Mouse (Mus musculus) c-Kit-positive CD71-positive TER-119-negative erythroid progenitor cells, embryonic 14.5 days (primary cell): ENCODE results near the gene Agap3.

Source experiments
- DNase-seq: peaks from one replicate; pipeline ENCODE4 v3.0.0-alpha.2; 2013; ENCODE audit warnings: low read depth

Agap3 gene

DNA sequence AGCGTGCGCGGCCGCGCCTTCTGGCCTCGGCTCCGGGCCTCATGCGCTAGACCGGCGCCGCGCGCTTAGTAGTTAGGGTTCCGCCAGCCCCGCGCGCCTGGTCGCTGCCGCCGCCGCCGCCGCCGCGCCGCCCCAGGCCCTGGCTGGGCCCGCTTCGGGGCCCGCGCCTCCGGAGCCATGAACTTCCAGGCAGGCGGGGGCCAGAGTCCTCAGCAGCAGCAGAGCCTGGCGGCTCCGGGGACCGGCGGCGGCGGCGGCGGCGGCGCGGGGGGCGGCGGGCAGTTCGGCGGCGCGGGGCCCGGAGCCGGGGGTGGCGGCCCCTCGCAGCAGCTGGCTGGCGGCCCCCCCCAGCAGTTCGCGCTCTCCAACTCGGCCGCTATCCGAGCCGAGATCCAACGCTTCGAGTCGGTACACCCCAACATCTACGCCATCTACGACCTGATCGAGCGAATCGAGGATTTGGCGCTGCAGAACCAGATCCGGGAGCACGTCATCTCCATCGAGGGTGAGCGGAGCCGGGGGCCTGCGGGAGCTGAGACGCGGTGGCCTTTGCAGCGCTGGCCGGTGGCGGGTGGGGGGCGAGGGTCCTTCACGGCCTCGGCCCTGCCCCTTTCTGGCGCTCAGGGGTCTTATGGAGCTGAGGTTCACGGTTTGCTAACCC is at the start of gene Agap3:
Gene Agap3 (plus strand): TSS at position 148 of the 661 bp plus-strand sequence.
- DNase-seq = no peak

DNA sequence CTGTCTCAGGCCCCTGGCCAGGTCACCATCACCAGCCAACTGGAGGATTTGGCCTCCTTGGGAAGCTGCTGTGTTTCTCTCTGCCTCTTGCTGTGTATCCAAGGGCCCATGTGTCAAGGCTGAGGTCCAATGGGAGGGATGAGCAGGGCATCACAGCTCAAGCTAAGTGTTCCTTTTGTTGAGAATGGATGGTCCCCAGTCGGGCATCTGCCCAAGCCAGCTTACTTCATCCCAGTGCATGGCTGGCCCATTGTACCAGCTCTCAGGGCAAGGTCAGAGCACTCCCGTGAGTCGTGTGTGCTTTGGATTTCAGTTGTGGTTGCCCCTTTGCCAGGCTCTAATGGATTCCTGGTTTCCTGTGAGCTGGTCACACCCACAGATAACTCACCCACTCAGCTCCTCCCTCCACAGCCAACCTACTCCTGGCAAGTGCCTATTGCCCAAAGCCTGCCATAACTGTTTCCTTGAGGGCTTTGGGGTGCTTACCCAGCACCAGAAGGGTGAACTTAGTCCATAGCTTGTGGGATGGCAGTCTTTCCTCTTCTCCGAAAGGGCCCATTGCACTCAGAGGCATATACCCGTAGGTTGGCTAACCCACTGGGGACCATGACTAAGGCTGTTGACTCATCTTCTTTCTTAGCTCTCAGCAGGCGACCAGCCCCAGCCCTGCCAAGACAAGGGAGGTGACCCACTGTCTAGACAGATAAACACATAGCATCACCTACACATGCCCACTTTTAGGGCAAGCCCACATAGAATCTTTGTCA is 47.2 kb upstream of the Agap3 start:
- DNase-seq = no peak

GRCm38 (mm10) chr5:24405389-24405876 is 46.5 kb upstream of the Agap3 start:
- no peak for DNase-seq

GRCm38 (mm10) chr5:24408651-24409050 is 43.3 kb upstream of the Agap3 start:
- no peak for DNase-seq

- DNase-seq = no peak
Observed at GRCm38 (mm10) chr5:24409466-24409865, 42.5 kb upstream of the Agap3 start.

DNA sequence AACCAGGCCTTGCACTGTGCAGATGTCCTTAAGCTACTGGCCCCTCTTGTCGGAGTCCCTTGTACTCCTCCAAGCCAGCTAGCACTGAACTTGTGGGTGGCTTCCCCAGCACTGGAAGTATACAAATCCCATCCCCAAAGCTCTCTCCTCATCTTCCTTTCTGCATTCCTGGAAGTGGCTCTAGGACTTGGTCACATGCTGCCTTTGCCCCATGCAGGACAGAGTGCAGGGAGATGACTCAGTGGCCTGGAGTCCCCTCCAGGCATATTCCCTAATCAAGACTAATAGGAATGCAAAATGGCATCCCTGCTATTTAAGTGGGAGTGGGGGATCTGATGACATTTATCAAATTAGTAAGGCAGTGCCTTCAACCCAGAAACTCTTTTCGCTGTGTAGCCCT is 39.9 kb upstream of the Agap3 start:
- DNase-seq = no peak

GRCm38 (mm10) chr5:24413042-24413693 is 38.8 kb upstream of the Agap3 start, which contains the start of gene Asic3:
Gene Asic3 (plus strand): TSS chr5:24413392.
- DNase-seq = no peak

GRCm38 (mm10) chr5:24413938-24414337 is 38.0 kb upstream of the Agap3 start:
- DNase-seq = no peak

DNA sequence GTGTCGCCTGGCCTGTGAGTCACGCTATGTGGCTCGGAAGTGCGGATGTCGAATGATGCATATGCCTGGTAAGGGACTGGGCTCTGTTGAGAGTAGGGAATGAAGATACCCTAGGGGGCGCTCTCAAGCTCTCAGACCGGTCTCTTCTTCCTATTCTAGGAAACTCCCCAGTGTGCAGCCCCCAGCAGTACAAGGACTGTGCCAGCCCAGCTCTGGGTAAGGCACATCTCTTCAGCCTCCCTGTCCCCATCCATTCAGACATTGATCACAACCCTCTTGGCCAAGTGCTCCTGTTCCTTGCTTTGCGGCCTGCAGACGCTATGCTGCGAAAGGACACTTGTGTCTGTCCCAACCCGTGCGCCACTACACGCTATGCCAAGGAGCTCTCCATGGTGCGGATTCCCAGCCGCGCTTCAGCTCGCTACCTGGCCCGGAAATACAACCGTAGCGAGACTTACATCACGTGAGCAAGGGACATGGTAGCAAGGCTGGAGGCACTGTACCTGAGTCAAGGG is 35.7 kb upstream of the Agap3 start:
- DNase-seq = peak; percentile 64

- DNase-seq = no peak
Observed at GRCm38 (mm10) chr5:24417587-24417986, 34.4 kb upstream of the Agap3 start.

DNA sequence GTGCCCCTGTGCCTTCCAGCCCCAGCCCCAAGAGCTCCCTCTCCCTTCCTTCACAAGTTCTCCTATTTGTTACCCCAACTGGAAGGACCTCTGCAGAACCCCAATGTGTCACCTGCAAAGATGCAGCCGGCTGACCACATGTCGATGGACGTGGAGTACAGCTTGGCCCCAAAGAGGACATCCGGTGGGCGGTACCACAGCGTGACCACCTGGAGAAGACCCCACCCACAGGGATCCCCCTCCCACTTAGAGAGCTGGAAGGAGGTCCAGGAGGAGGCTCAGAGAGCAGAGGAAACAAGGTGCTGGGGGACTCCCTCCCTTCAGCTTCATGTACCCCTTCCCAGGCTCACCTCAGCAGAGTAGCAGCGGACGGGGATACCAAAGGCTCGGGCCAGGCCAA is 31.6 kb upstream of the Agap3 start:
- no peak for DNase-seq

DNA sequence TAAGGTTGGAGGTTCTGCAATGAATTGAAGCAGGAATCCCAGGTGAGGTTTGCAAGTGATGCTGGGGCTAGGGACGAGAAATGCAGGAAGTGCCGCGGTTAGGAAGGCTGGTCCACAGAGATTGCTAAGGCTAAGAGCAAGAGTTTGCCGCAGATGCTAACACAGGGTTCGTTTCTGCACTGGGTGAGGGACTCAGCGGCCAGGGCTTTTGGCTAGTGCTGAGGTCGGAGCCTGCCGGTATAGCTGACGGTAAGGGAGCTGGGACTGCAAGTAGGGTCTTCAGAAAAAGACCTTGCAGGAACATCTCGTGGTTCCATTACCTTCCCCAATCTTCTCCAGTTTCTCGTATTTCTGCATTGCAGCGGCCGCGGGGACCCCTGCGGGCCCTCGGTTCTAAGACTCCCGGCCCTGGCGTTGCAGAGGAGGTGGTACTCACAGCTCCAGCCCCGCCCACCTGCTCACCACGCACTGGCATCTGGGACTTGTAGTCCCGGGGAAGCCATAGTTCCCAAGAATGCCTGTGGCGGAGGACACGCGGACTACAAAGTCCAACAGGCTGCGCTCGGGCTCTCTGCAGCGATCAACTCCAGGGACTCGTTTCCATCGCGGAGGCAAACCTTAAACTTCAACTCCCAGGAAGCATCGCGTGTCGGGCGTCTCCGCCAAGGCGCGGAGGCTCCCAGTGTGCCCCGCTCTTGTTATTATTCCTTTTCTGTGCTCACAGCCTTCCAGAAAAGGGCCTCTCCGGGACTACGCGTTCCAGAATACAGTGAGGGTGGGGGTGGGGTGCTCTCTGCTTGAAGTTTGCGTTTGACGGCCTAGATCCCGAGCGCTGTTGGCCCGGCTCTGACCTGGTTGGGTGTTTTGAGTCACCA is 28.6 kb upstream of the Agap3 start, which contains the start of the genes Cdk5 and Slc4a2:
Gene Cdk5 (minus strand): TSS at position 402 of the 875 bp plus-strand sequence.
Gene Slc4a2 (plus strand): TSS at position 709 of the 875 bp plus-strand sequence.
- peak; percentile 98 for DNase-seq

DNA sequence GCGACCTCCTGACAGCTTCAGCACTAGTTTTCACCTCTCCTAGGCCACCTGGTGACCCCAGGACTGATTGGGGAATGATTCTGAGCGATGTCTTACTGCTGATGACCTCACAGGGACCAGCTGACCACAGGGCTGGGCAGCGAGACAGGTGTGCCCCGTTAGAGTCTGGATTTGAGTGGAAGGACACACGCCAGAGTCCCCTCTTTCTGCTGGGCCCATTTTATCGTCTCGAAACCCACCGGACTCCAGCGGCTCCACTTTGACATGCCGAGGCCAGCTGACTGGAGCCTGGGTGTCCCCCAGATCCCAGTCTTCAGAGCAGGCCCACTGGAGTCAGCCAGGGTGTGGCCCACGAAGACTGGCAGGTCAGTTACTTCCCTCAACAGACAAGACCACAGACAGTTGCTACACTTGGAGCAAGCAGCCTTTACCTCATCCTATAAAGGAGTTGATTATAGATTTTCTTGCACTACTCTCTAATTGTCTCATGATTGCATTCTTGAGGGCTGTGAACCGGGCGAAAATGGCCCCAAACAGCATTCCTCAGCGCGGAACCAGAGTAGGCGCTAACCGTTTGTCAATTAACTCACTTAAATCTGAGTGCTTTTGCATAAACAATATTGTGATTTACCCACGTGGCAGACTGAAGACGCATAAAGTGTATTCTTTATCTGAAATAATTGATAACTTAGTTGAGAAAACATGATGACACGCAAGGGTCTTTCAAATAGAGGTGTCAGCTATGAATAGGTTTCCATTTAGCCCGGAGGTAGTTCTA is 27.8 kb upstream of the Agap3 start:
- DNase-seq = no peak

DNA sequence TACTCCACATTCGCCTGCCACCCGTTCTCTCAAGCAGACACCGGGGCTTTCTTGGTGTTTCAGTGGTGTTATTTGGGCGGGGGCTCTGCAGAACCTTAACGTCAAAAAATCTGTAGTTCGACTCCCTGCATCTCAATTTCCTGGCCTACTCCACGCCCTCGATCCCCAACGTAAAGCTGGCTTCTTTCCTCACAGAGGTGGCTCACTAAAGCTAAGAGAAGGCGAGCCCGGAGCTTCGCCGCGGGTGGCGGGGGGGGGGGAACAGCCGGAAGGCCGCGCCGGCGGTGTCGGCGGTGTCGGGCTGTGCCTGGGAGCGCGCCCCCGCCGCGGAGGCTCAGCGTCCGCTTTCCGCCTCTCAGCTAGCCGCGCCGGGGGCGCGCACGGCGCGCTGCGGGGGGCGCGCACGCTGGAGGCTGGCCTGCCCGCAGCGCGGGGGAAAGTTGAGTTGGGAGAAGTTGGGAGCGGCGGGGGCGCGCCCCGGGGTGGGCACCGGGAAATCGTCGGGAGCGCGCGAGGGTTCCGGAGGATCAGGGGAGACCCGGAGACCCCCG is 27.0 kb upstream of the Agap3 start:
- DNase-seq = peak; percentile 67

DNA sequence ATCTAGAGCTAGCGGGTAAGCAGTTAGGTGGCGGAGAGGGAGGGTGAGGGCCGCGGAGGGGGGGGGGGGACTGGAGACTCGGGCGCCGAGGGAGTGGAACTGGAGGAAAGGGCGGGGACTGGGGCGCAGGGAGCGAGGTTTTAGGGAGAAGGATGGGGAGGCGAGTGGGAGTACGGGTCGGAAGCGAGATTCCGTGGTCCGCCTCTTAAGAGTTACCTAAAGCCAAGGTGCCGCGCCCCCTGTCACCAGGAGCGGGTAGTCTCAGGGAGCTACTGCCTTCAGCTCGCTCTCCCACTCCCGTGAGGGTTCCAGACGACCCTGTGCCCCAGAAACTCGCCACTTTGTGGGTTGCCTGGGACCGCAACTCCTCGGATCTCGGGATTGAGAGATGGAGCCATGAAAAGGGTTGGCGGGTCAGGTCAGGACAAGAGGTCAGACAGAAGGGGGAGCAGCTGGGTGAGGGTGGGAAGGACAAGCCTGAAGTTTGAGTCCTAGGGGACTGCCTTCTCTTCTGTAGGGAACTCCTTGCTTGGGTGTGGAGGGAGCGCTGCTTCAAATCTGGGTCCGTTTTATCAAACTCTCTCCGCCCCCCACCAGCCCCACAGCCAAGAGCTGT is 26.4 kb upstream of the Agap3 start:
- peak; percentile 45 for DNase-seq

DNA sequence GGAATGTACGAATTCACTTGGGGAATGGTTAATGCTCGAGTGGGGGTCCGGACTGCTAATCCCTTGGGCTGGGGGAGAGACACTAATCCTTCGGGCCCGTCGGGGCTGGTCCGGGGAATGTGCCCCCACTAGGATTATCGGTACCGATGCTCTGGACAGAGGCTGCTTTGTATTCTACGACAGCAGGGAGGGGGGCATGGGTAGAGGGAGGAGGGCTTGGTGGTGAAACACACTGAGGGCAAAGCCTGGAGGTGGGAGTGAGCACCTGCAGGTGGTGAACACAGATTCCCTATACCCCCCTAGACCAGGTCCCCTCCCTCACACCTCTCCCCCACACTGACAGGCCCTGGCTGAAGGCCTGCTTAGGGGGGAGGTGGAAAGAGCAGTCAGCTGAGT is 25.9 kb upstream of the Agap3 start:
- DNase-seq = no peak

GRCm38 (mm10) chr5:24426556-24427284 is 25.3 kb upstream of the Agap3 start:
- DNase-seq = no peak

- no peak for DNase-seq
Observed at GRCm38 (mm10) chr5:24427285-24427633, 24.7 kb upstream of the Agap3 start.

DNA sequence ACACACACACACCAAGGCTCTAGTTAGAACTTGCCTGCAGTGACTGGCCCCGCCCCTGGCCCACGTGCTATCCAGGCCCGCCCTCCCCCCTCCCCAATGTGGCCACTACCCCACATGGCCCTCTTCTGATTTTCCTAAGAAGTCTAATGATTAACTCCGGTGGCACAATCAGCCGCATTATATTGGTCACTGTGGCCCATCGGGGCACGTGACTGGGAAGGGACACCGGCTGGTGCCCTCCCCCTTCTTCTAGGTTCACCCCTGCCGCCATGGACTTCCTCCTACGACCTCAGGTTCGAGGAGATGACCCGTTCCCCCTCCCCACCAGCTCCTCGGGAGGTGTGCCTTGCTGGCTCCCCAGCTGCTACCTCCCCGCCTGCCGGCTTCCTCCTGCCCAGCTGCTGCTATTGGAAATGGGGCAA is 24.0 kb upstream of the Agap3 start:
- DNase-seq = no peak
